Mouse (Mus musculus) colon, adult 2 months (tissue): ENCODE data around the gene Csf2. TPM values are rescaled to one million over a fixed set of nuclear protein-coding genes. Genes with fewer than 3 reads are reported as not detected.

Experiments
- polyA plus RNA-seq: library from polyadenylated mRNA; depleted of rRNA; stranded (reverse); fragments of >200 nt; gene quantifications from 2 replicates; pipeline ENCODE4 v1.2.3, GENCODE M21; 2012; rRNA removed

Csf2 gene
- polyA plus RNA-seq = 0.26 TPM in 1 of 2 replicates, not detected in the other

DNA sequence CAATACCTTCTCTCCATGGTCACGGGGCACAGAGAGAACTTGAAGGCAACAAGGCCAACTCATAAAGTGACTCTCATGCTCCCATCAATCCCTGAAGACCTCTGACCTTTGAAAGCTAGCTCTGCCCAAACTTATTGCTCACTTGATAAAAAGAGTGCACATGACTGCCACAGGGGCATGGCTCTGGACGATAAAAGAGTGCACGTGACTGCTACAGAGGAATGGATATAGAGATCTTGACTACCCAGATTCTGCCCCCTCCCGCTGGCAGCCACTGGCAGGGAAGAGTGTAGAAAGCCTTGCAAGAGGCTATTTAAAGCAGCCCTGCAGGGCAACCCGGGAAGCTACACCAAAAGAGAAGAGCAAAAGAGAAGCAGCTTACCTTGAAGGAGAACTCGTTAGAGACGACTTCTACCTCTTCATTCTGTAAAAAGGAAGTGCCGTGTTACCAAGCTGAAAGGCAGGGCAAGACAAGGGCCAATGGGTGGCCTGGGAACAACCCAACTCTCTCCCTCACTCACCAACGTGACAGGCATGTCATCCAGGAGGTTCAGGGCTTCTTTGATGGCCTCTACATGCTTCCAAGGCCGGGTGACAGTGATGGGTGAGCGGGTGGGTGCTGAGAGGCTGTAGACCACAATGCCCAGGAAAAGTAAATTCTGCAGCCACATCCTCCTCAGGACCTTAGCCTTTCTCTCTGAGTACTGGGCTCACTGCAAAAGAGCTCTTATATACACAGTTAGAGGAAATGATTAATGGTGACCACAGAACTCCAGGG, at the start of gene Csf2:
Csf2 (minus strand) TSS at position 728 of the 778 bp plus-strand sequence.

DNA sequence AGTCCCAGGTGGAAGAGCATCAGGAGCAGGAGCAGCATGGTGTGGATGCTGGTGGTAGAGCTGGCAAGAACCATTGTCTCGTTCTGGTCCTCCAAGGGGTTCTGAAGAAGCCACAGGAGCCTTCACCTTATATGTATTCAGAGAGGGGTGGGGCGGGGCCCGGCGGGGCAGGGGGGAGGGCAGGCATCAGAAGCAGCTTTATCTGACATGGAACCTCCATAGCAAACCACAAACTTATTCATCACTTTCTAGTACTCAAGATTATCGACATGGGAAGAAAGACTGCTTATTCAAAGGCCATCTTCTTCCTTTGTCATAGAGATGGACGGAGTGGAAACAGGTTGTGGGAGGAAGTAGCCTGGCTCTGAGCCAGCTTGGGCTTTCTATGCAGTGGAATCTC, 17.7 kb upstream of the Csf2 start, which contains the start of gene Il3:
Il3 (minus strand) TSS at position 101 of the 400 bp plus-strand sequence.

Other genes with a start within 250 kb of the Csf2 start
- 0.69 and 0.85 TPM in 2 replicates for gene Slc22a4, start 221.6 kb downstream of the Csf2 start, polyA plus RNA-seq
- 97.4 and 112 TPM in 2 replicates for gene Pdlim4, start 180.7 kb downstream of the Csf2 start, polyA plus RNA-seq
- gene P4ha2, start 149.6 kb downstream of the Csf2 start, polyA plus RNA-seq = 5.9 and 6.5 TPM in 2 replicates
- gene Il3, start 17.6 kb upstream of the Csf2 start, polyA plus RNA-seq = not detected in 2 replicates
- gene Acsl6, start 54.1 kb upstream of the Csf2 start, polyA plus RNA-seq = 0.84 and 2.7 TPM in 2 replicates
- gene Meikin, start 121.0 kb upstream of the Csf2 start, polyA plus RNA-seq = not detected in 2 replicates
- 1.0 and 1.1 TPM in 2 replicates for gene Fnip1, start 188.5 kb upstream of the Csf2 start, polyA plus RNA-seq